Mouse (Mus musculus) brain, embryonic 14.5 days (tissue): Measurements from ENCODE around the gene Ppp4c. TPM values are rescaled to one million over a fixed set of nuclear protein-coding genes. Genes with fewer than 3 reads are reported as not detected.
"Not testable (repeated sequence)": the region's sequence is repeated elsewhere in the genome, so short reads cannot be mapped to it uniquely, and the experiment has no call there.

ENCODE experiments used
- DNase-seq: peaks from one replicate; pipeline ENCODE4 v3.0.0-alpha.2; 2011; ENCODE audit warnings: low read depth
- CTCF ChIP-seq: fragments of 200-500 bp; IDR thresholded peaks from 2 replicates; pipeline ENCODE4 v1.5.1; 2012; ENCODE audit warnings: inconsistent platforms, mild to moderate bottlenecking, moderate library complexity, borderline replicate concordance; ENCODE audit not compliant: insufficient read depth, insufficient read length; ENCODE audit errors: extremely low read depth
- POLR2A ChIP-seq: fragments of 200-500 bp; IDR thresholded peaks from 2 replicates; pipeline ENCODE4 v1.6.1; 2012; ENCODE audit warnings: mild to moderate bottlenecking, inconsistent platforms, borderline replicate concordance; ENCODE audit not compliant: poor library complexity, insufficient read depth, insufficient read length, severe bottlenecking; ENCODE audit errors: extremely low read depth
- polyA plus RNA-seq: library from polyadenylated mRNA; depleted of rRNA; stranded (reverse); fragments of >200 nt; gene quantifications from 2 replicates; pipeline ENCODE4 v1.2.3, GENCODE M21; 2012

Gene Ppp4c
- polyA plus RNA-seq, 1 experiment, result 219 TPM

GRCm38 (mm10) chr7:126792721-126793443, 586 bp upstream of the Ppp4c start:
- TF ChIP-seq CTCF (no peak), POLR2A (no peak)
- no peak for DNase-seq

GRCm38 (mm10) chr7:126789141-126789540, 3.2 kb downstream of the Ppp4c start:
- DNase-seq, result no peak

GRCm38 (mm10) chr7:126786142-126786541, 6.2 kb downstream of the Ppp4c start:
- TF ChIP-seq CTCF, result no peak
- no peak for TF ChIP-seq POLR2A
- no peak for DNase-seq

More at GRCm38 (mm10) chr7:126789141-126789540, 3.2 kb downstream of the Ppp4c start:
- TF ChIP-seq CTCF (no peak), POLR2A (no peak)

GRCm38 (mm10) chr7:126785056-126785455, 7.2 kb downstream of the Ppp4c start:
- TF ChIP-seq CTCF, result no peak
- no peak for TF ChIP-seq POLR2A
- DNase-seq, result no peak

- TF ChIP-seq CTCF, result no peak
- TF ChIP-seq POLR2A, result no peak
- DNase-seq, result no peak
Observed at GRCm38 (mm10) chr7:126784469-126784868, 7.8 kb downstream of the Ppp4c start.

- TF ChIP-seq POLR2A, result no peak
- no peak for TF ChIP-seq CTCF
- no peak for DNase-seq
Observed at GRCm38 (mm10) chr7:126782693-126783092, 9.6 kb downstream of the Ppp4c start.

- TF ChIP-seq CTCF (no peak), POLR2A (no peak)
- DNase-seq, result no peak
Observed at GRCm38 (mm10) chr7:126781661-126782370, 10.5 kb downstream of the Ppp4c start.

GRCm38 (mm10) chr7:126780971-126781635, 11.2 kb downstream of the Ppp4c start, which contains the start of gene Tbx6:
Gene Tbx6, plus strand, starts transcription at chr7:126781483.
- no peak for DNase-seq
- TF ChIP-seq POLR2A (no peak), CTCF (no peak)

- peak; percentile 97 for DNase-seq
- TF ChIP-seq CTCF (peak; percentile 95), POLR2A (no peak)
Observed at GRCm38 (mm10) chr7:126779983-126780970, 12.0 kb downstream of the Ppp4c start.

- not testable (repeated sequence) for DNase-seq
Observed at GRCm38 (mm10) chr7:126779101-126779500, 13.2 kb downstream of the Ppp4c start.

- TF ChIP-seq CTCF (no peak), POLR2A (no peak)
- no peak for DNase-seq
Observed at GRCm38 (mm10) chr7:126778147-126778546, 14.1 kb downstream of the Ppp4c start.

- TF ChIP-seq POLR2A, result no peak
- no peak for TF ChIP-seq CTCF
- DNase-seq, result no peak
Observed at GRCm38 (mm10) chr7:126777476-126777875, 14.8 kb downstream of the Ppp4c start.

- DNase-seq, result peak; percentile 98
- TF ChIP-seq CTCF (no peak), POLR2A (peak; percentile 35; the same call in 1 of the 2 replicates)
Observed at GRCm38 (mm10) chr7:126776598-126777057, 15.7 kb downstream of the Ppp4c start, which contains the start of gene Ypel3. Gene Ypel3, plus strand, starts transcription at chr7:126776955.

- DNase-seq, result no peak
- no peak for TF ChIP-seq POLR2A
- TF ChIP-seq CTCF, result no peak
Observed at GRCm38 (mm10) chr7:126775978-126776234, 16.4 kb downstream of the Ppp4c start.
